10 mouse cellular contexts compared by ENCODE assay signal in genomic region chr19:33078681-33079360, GRCm38 (mm10).
"Had no signal": no experiment of that assay in that cellular context is flagged by ENCODE, and none has a peak within 500 bp of the region (broad histone marks: within the 10 kb centered on the region; RNA-seq: fewer than 3 reads in every experiment).

No protein-coding gene starts in this region.

- H3K9ac ChIP-seq: limb, embryonic 12.5 days; lung, embryonic 15.5 days; midbrain, embryonic 15.5 days; neural tube, embryonic 12.5 days had no signal

- H3K4me3 ChIP-seq: layer of hippocampus, adult 2 months; limb, embryonic 12.5 days; lung, embryonic 15.5 days; megakaryocyte, embryonic 14.5 days; midbrain, embryonic 15.5 days; neural tube, embryonic 12.5 days had no signal

- H3K36me3 ChIP-seq: limb, embryonic 12.5 days; lung, embryonic 15.5 days; midbrain, embryonic 15.5 days; neural tube, embryonic 12.5 days had no signal

- DNase-seq: lung, postnatal 14 days; thymus, postnatal 4 days had no signal

- H3K4me1 ChIP-seq: limb, embryonic 12.5 days; lung, embryonic 15.5 days; midbrain, embryonic 15.5 days; neural tube, embryonic 12.5 days had no signal

- H3K27me3 ChIP-seq: limb, embryonic 12.5 days; lung, embryonic 15.5 days; megakaryocyte, embryonic 14.5 days; midbrain, embryonic 15.5 days; neural tube, embryonic 12.5 days had no signal

- H3K27ac ChIP-seq: layer of hippocampus, adult 2 months; limb, embryonic 12.5 days; lung, embryonic 15.5 days; macrophage; midbrain, embryonic 15.5 days; neural tube, embryonic 12.5 days; stomach, postnatal 0 days had no signal
